In the genomic region with DNA sequence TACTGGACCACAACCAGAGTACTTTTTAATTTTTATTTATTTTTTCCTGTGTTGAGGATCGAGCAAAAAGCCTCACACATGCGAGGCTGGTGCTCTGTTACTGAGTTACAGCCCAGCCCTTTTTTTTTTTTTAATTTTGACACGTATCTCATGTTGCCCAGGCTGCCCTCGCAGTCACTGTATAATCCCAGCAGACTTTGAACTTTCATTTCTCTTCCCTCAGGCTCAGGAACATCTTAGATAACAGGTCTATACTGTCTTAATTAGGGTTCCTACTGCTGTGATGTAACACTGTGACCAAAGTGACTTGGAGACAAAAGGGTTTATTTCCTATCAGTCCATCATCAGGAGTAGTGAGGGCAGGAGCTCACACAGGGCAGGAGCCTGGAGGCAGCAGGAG, we compare ENCODE assay signal across 21 mouse cellular contexts.
"Had no signal": no experiment of that assay in that cellular context is flagged by ENCODE, and none has a peak within 500 bp of the region (broad histone marks: within the 10 kb centered on the region; RNA-seq: fewer than 3 reads in every experiment).

No protein-coding gene starts in this region.

- H3K9me3 ChIP-seq: heart, embryonic 12.5 days; hindbrain, embryonic 10.5 days; hindbrain, embryonic 12.5 days; kidney, embryonic 15.5 days; limb, embryonic 13.5 days; limb, embryonic 15.5 days had no signal

- DNase-seq: gastrocnemius, postnatal 14 days; gastrocnemius, postnatal 36 days; heart, adult 2 months; heart, postnatal 10 days; heart, postnatal 4 days; kidney, postnatal 10 days; layer of hippocampus, adult 9-11 months; layer of hippocampus, postnatal 36 days; left cerebral cortex, postnatal 4 days; lung, adult 18-20 months had no signal

- ATAC-seq: hindbrain, embryonic 16.5 days; inflammation-experienced regulatory T-cells, adult 6 months had no signal

- H3K27ac ChIP-seq: heart, adult 2 months; hindbrain, embryonic 10.5 days; hindbrain, embryonic 12.5 days; hindbrain, embryonic 14.5 days; kidney, embryonic 15.5 days; limb, embryonic 13.5 days; limb, embryonic 15.5 days; liver, embryonic 14.5 days had no signal

- H3K27me3 ChIP-seq: heart, embryonic 12.5 days; hindbrain, embryonic 12.5 days; kidney, embryonic 15.5 days; limb, embryonic 13.5 days; limb, embryonic 15.5 days had no signal

- H3K36me3 ChIP-seq: hindbrain, embryonic 12.5 days had no signal

- H3K4me1 ChIP-seq: heart, embryonic 12.5 days; hindbrain, embryonic 10.5 days; hindbrain, embryonic 12.5 days; kidney, embryonic 15.5 days; limb, embryonic 13.5 days; limb, embryonic 15.5 days had no signal

- H3K4me2 ChIP-seq: heart, embryonic 12.5 days; hindbrain, embryonic 12.5 days; hindbrain, embryonic 14.5 days; kidney, embryonic 15.5 days; limb, embryonic 13.5 days; limb, embryonic 15.5 days; liver, embryonic 11.5 days had no signal

- H3K9ac ChIP-seq: heart, embryonic 12.5 days; hindbrain, embryonic 12.5 days; hindbrain, embryonic 14.5 days; kidney, embryonic 15.5 days; limb, embryonic 13.5 days; limb, embryonic 15.5 days; liver, embryonic 14.5 days had no signal

- H3K4me3 ChIP-seq: heart, adult 2 months; heart, embryonic 12.5 days; hindbrain, embryonic 10.5 days; hindbrain, embryonic 12.5 days; kidney, embryonic 15.5 days; limb, embryonic 13.5 days; limb, embryonic 15.5 days had no signal
